Mouse (Mus musculus) left cerebral cortex, postnatal 14 days (tissue): ENCODE data around the gene Rora. TPM values are rescaled to one million over a fixed set of nuclear protein-coding genes. Genes with fewer than 3 reads are reported as not detected.

Experiments
- DNase-seq, 2 experiments: peaks; one replicate each; pipeline ENCODE4 v3.0.0; 2021 to 2022; ENCODE audit warnings: low spot score in 2 of 2, mixed read lengths in 1 of 2
- intact Hi-C: fragments of 180-260 bp; cut with DNase I; formaldehyde crosslinking; loops from one replicate; pipeline ENCODE4 v1.15.1; 2025
- total RNA-seq, 2 experiments: library from RNA; stranded (reverse); gene quantifications; 2 replicates each; pipeline ENCODE4 v1.2.3; 2021

Rora gene
- total RNA-seq, 2 experiments from 2014 or later: 50.0 to 66.1 TPM

GRCm38 (mm10) chr9:68966540-68966939, 313.0 kb downstream of the Rora start:
- DNase-seq: no peak
- intact Hi-C loops: no loop called here

- intact Hi-C loops: no loop called here
Observed at GRCm38 (mm10) chr9:68970074-68970473, 316.5 kb downstream of the Rora start.

GRCm38 (mm10) chr9:68972277-68972676, 318.7 kb downstream of the Rora start:
- intact Hi-C loops: no loop called here
- no peak for DNase-seq

More at GRCm38 (mm10) chr9:68970074-68970473, 316.5 kb downstream of the Rora start:
- DNase-seq: no peak

- intact Hi-C loops: no loop called here
- no peak for DNase-seq
Observed at GRCm38 (mm10) chr9:68974517-68974916, 320.9 kb downstream of the Rora start.

GRCm38 (mm10) chr9:68976136-68976535, 322.6 kb downstream of the Rora start:
- no peak for DNase-seq
- intact Hi-C loops: no loop called here

GRCm38 (mm10) chr9:68976851-68977250, 323.3 kb downstream of the Rora start:
- no peak for DNase-seq
- intact Hi-C loops: no loop called here

- intact Hi-C loops: no loop called here
- DNase-seq: no peak
Observed at GRCm38 (mm10) chr9:68978656-68979055, 325.1 kb downstream of the Rora start.

GRCm38 (mm10) chr9:68980041-68980440, 326.5 kb downstream of the Rora start:
- intact Hi-C loops: no loop called here
- DNase-seq: no peak

- no peak for DNase-seq
- intact Hi-C loops: no loop called here
Observed at GRCm38 (mm10) chr9:68985046-68985445, 331.5 kb downstream of the Rora start.

GRCm38 (mm10) chr9:68985796-68986195, 332.2 kb downstream of the Rora start:
- intact Hi-C loops: no loop called here

GRCm38 (mm10) chr9:68987290-68988042, 333.9 kb downstream of the Rora start:
- intact Hi-C loops: no loop called here
- DNase-seq: no peak

More at GRCm38 (mm10) chr9:68985796-68986195, 332.2 kb downstream of the Rora start:
- no peak for DNase-seq

- intact Hi-C loops: no loop called here
- no peak for DNase-seq
Observed at GRCm38 (mm10) chr9:68988162-68988911, 334.8 kb downstream of the Rora start.

- no peak for DNase-seq
- intact Hi-C loops: no loop called here
Observed at GRCm38 (mm10) chr9:68989885-68990449, 336.4 kb downstream of the Rora start.

- intact Hi-C loops: no loop called here
- no peak for DNase-seq
Observed at GRCm38 (mm10) chr9:68993881-68994280, 340.3 kb downstream of the Rora start.

GRCm38 (mm10) chr9:68998961-68999360, 345.4 kb downstream of the Rora start:
- intact Hi-C loops: no loop called here

GRCm38 (mm10) chr9:69004514-69004913, 350.9 kb downstream of the Rora start:
- intact Hi-C loops: no loop called here
- DNase-seq: no peak

More at GRCm38 (mm10) chr9:68998961-68999360, 345.4 kb downstream of the Rora start:
- no peak for DNase-seq

GRCm38 (mm10) chr9:69006666-69007065, 353.1 kb downstream of the Rora start:
- intact Hi-C loops: no loop called here
- no peak for DNase-seq

- intact Hi-C loops: no loop called here
- no peak for DNase-seq
Observed at GRCm38 (mm10) chr9:69008706-69009105, 355.1 kb downstream of the Rora start.

GRCm38 (mm10) chr9:69010886-69011285, 357.3 kb downstream of the Rora start:
- intact Hi-C loops: no loop called here
- no peak for DNase-seq

GRCm38 (mm10) chr9:69013186-69013715, 359.7 kb downstream of the Rora start:
- intact Hi-C loops: no loop called here
- no peak for DNase-seq
